Mouse (Mus musculus) right cerebral cortex, adult 2 months (tissue): ENCODE data around the gene Pard3b.

Source experiments
- DNase-seq, 2 experiments: peaks; one replicate each; pipeline ENCODE4 v3.0.0; 2021 to 2022; ENCODE audit warnings: low spot score in 2 of 2

Gene Pard3b

GRCm38 (mm10) chr1:61924958-61925357 is 286.3 kb downstream of the Pard3b start:
- DNase-seq, result peak; percentile 31 to 41

GRCm38 (mm10) chr1:61925541-61925940 is 286.9 kb downstream of the Pard3b start:
- DNase-seq, result no peak

GRCm38 (mm10) chr1:61928131-61928761 is 289.6 kb downstream of the Pard3b start:
- no peak for DNase-seq

- no peak for DNase-seq
Observed at GRCm38 (mm10) chr1:61933574-61933973, 294.9 kb downstream of the Pard3b start.

GRCm38 (mm10) chr1:61934760-61935159 is 296.1 kb downstream of the Pard3b start:
- DNase-seq, result no peak

GRCm38 (mm10) chr1:61939882-61940281 is 301.3 kb downstream of the Pard3b start:
- DNase-seq, result no peak

- DNase-seq, result no peak
Observed at GRCm38 (mm10) chr1:61961533-61961932, 322.9 kb downstream of the Pard3b start.

- no peak for DNase-seq
Observed at GRCm38 (mm10) chr1:61962571-61962970, 323.9 kb downstream of the Pard3b start.

- no peak for DNase-seq
Observed at GRCm38 (mm10) chr1:61967124-61967523, 328.5 kb downstream of the Pard3b start.

- no peak for DNase-seq
Observed at GRCm38 (mm10) chr1:61967807-61968206, 329.2 kb downstream of the Pard3b start.

GRCm38 (mm10) chr1:61997711-61998110 is 359.1 kb downstream of the Pard3b start:
- no peak for DNase-seq

GRCm38 (mm10) chr1:62008811-62009210 is 370.2 kb downstream of the Pard3b start:
- no peak for DNase-seq

GRCm38 (mm10) chr1:62011712-62012111 is 373.1 kb downstream of the Pard3b start:
- no peak for DNase-seq

- DNase-seq, result no peak
Observed at GRCm38 (mm10) chr1:62016536-62017300, 378.1 kb downstream of the Pard3b start.

GRCm38 (mm10) chr1:62018276-62018675 is 379.7 kb downstream of the Pard3b start:
- no peak for DNase-seq

GRCm38 (mm10) chr1:62019743-62020142 is 381.1 kb downstream of the Pard3b start:
- no peak for DNase-seq

- DNase-seq, result no peak
Observed at GRCm38 (mm10) chr1:62041718-62042117, 403.1 kb downstream of the Pard3b start.

GRCm38 (mm10) chr1:62048592-62048991 is 410.0 kb downstream of the Pard3b start:
- no peak for DNase-seq

GRCm38 (mm10) chr1:62051186-62051825 is 412.7 kb downstream of the Pard3b start:
- DNase-seq, result no peak

GRCm38 (mm10) chr1:62053167-62053638 is 414.6 kb downstream of the Pard3b start:
- DNase-seq, result no peak

- DNase-seq, result no peak
Observed at GRCm38 (mm10) chr1:62055280-62055679, 416.7 kb downstream of the Pard3b start.

- DNase-seq, result no peak
Observed at GRCm38 (mm10) chr1:62070617-62071016, 432.0 kb downstream of the Pard3b start.

- no peak for DNase-seq
Observed at GRCm38 (mm10) chr1:62071139-62071538, 432.5 kb downstream of the Pard3b start.
